Mouse (Mus musculus): ENCODE measurements around the gene Samm50. TPM values are rescaled to one million over a fixed set of nuclear protein-coding genes. Genes with fewer than 3 reads are reported as not detected.

Gene Samm50
- polyA plus RNA-seq, 1 experiment from 2014 or later, result 113 TPM

Small RNA genes lying within 50 kb of the gene (microRNA-seq; reads per million reads assigned to microRNA genes)
- gene Mir6392, result not detected

Other genes starting within 250 kb of the Samm50 start
- 0.19 and 0.23 TPM in 2 replicates for gene Efcab6, start 126.9 kb upstream of the Samm50 start, polyA plus RNA-seq (2016; fragmentation: Nextera tagmentation; extraction: Ambion mirVana)
- 9.3 and 10.6 TPM in 2 replicates for gene Sult4a1, start 86.5 kb upstream of the Samm50 start, polyA plus RNA-seq (2016; fragmentation: Nextera tagmentation; extraction: Ambion mirVana)
- gene Pnpla5, start 69.1 kb upstream of the Samm50 start, polyA plus RNA-seq (2016; fragmentation: Nextera tagmentation; extraction: Ambion mirVana), result not detected in 2 replicates
- gene Pnpla3, start 24.4 kb upstream of the Samm50 start, polyA plus RNA-seq (2016; fragmentation: Nextera tagmentation; extraction: Ambion mirVana), result 1.5 and 1.8 TPM in 2 replicates
- 3.3 and 4.4 TPM in 2 replicates for gene Parvb, start 39.8 kb downstream of the Samm50 start, polyA plus RNA-seq (2016; fragmentation: Nextera tagmentation; extraction: Ambion mirVana)
- gene Parvg, start 131.8 kb downstream of the Samm50 start, polyA plus RNA-seq (2016; fragmentation: Nextera tagmentation; extraction: Ambion mirVana), result 1.0 TPM in 2 replicates